Mouse (Mus musculus): ENCODE data around the gene 0610010K14Rik. TPM values are rescaled to one million over a fixed set of nuclear protein-coding genes. Genes with fewer than 3 reads are reported as not detected.

The 0610010K14Rik gene
- polyA plus RNA-seq, 1 experiment from 2014 or later: 245 TPM

- H3K4me1 ChIP-seq (ENCODE audit: control insufficient read depth, insufficient read depth, low read length): no peaks in the 10 kb centered on the region
- no peak overlapping the region for H3K4me3 ChIP-seq (ENCODE audit: low read depth, low read length)
- 84% methylated on average over 2 of the region's 2 CpGs for WGBS
- H3K36me3 ChIP-seq (ENCODE audit: control insufficient read depth, insufficient read depth, low read length): no peaks in the 10 kb centered on the region
- no peak overlapping the region for H3K4me2 ChIP-seq (ENCODE audit: low read length)
- DNase-seq (ENCODE audit: low spot score): no peak
- H3K27me3 ChIP-seq (replicated peaks; ENCODE audit: control insufficient read depth, insufficient read depth, low read length): no peaks in the 10 kb centered on the region
- ATAC-seq: no peak
- no peak overlapping the region for H3K27ac ChIP-seq (ENCODE audit: low read depth, low read length)
- no peak overlapping the region for H3K9ac ChIP-seq (ENCODE audit: low read length)
- H3K9me3 ChIP-seq (replicated peaks; ENCODE audit: control insufficient read depth, low read length): no peaks in the 10 kb centered on the region
Observed at GRCm38 (mm10) chr11:70206801-70207200, 30.9 kb downstream of the 0610010K14Rik start.

DNA sequence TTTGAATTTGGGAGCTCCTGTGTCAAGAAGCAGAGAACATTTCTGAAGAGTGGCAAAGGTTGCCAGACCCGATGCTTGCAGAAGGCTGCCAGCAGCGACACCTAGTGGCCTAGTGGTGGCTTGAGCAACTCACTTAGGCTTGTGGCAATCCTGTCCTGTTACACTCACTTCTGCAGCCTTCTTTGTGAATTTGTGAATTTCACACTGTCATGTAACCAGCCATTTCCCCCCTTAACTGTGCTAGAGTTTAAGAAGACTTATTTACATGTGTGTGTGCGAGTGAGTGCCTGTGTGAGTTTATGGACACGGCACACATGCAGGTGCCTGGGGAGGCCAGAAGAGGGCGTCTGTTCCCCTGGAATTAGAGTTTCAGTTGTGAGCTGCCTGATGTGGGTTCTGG is 36.0 kb downstream of the 0610010K14Rik start:
- H3K4me2 ChIP-seq (ENCODE audit: low read length): no peak overlapping the region
- no peaks in the 10 kb centered on the region for H3K36me3 ChIP-seq (ENCODE audit: control insufficient read depth, insufficient read depth, low read length)
- ATAC-seq (no peak), DNase-seq (ENCODE audit: low spot score) (peak; percentile 88)
- H3K27ac ChIP-seq (ENCODE audit: low read depth, low read length): no peak overlapping the region
- no peaks in the 10 kb centered on the region for H3K9me3 ChIP-seq (replicated peaks; ENCODE audit: control insufficient read depth, low read length)
- WGBS: 41% methylated on average over 5 of the region's 5 CpGs
- H3K9ac ChIP-seq (ENCODE audit: low read length): no peak overlapping the region
- no peaks in the 10 kb centered on the region for H3K4me1 ChIP-seq (ENCODE audit: control insufficient read depth, insufficient read depth, low read length)
- H3K4me3 ChIP-seq (ENCODE audit: low read depth, low read length): no peak overlapping the region
- no peaks in the 10 kb centered on the region for H3K27me3 ChIP-seq (replicated peaks; ENCODE audit: control insufficient read depth, insufficient read depth, low read length)

- DNase-seq (ENCODE audit: low spot score): no peak
Observed at GRCm38 (mm10) chr11:70200036-70200608, 37.6 kb downstream of the 0610010K14Rik start.

DNA sequence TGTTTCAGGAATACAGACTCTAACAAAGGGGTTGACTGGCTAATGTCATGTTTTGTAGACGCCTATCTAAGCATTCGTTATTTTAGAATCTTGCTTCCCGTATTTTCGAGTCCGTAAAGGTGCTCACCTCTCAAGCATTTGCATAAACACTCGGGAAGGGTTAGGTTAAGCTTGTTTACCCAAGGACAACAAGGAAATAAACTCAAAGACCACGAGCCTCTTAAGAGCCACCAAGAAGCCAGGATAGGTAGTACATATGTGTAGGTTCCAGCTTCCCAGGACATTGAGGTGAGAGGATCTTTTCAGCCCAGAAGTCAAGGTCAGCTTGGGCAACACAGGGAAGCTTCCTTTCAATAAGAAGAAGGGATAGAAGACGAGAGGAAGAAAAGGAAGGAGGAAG is 38.6 kb downstream of the 0610010K14Rik start:
- H3K27ac ChIP-seq (ENCODE audit: low read depth, low read length): no peak overlapping the region
- DNase-seq (ENCODE audit: low spot score) (no peak), ATAC-seq (no peak)
- no peaks in the 10 kb centered on the region for H3K4me1 ChIP-seq (ENCODE audit: control insufficient read depth, insufficient read depth, low read length)
- no peaks in the 10 kb centered on the region for H3K36me3 ChIP-seq (ENCODE audit: control insufficient read depth, insufficient read depth, low read length)
- H3K9me3 ChIP-seq (replicated peaks; ENCODE audit: control insufficient read depth, low read length): no peaks in the 10 kb centered on the region
- H3K9ac ChIP-seq (ENCODE audit: low read length): no peak overlapping the region
- no peaks in the 10 kb centered on the region for H3K27me3 ChIP-seq (replicated peaks; ENCODE audit: control insufficient read depth, insufficient read depth, low read length)
- H3K4me2 ChIP-seq (ENCODE audit: low read length): no peak overlapping the region
- WGBS: 84% methylated on average over 8 of the region's 8 CpGs
- H3K4me3 ChIP-seq (ENCODE audit: low read depth, low read length): no peak overlapping the region

More at GRCm38 (mm10) chr11:70200036-70200608, 37.6 kb downstream of the 0610010K14Rik start:
- Histone ChIP-seq H3K4me2 (ENCODE audit: low read length) (no peak overlapping the region), H3K4me3 (ENCODE audit: low read depth, low read length) (no peak overlapping the region), H3K36me3 (ENCODE audit: control insufficient read depth, insufficient read depth, low read length) (no peaks in the 10 kb centered on the region), H3K9ac (ENCODE audit: low read length) (no peak overlapping the region), H3K27ac (ENCODE audit: low read depth, low read length) (no peak overlapping the region), H3K4me1 (ENCODE audit: control insufficient read depth, insufficient read depth, low read length) (no peaks in the 10 kb centered on the region), H3K27me3 (replicated peaks; ENCODE audit: control insufficient read depth, insufficient read depth, low read length) (no peaks in the 10 kb centered on the region), H3K9me3 (replicated peaks; ENCODE audit: control insufficient read depth, low read length) (no peaks in the 10 kb centered on the region)
- ATAC-seq: no peak
- 83% methylated on average over 5 of the region's 5 CpGs for WGBS

GRCm38 (mm10) chr11:70198332-70198731 is 39.4 kb downstream of the 0610010K14Rik start:
- H3K4me2 ChIP-seq (ENCODE audit: low read length): no peak overlapping the region
- DNase-seq (ENCODE audit: low spot score) (no peak), ATAC-seq (no peak)
- 90% methylated on average over 3 of the region's 3 CpGs for WGBS
- H3K9me3 ChIP-seq (replicated peaks; ENCODE audit: control insufficient read depth, low read length): no peaks in the 10 kb centered on the region
- H3K4me1 ChIP-seq (ENCODE audit: control insufficient read depth, insufficient read depth, low read length): no peaks in the 10 kb centered on the region
- no peaks in the 10 kb centered on the region for H3K27me3 ChIP-seq (replicated peaks; ENCODE audit: control insufficient read depth, insufficient read depth, low read length)
- H3K36me3 ChIP-seq (ENCODE audit: control insufficient read depth, insufficient read depth, low read length): no peaks in the 10 kb centered on the region
- no peak overlapping the region for H3K27ac ChIP-seq (ENCODE audit: low read depth, low read length)
- no peak overlapping the region for H3K4me3 ChIP-seq (ENCODE audit: low read depth, low read length)
- no peak overlapping the region for H3K9ac ChIP-seq (ENCODE audit: low read length)

- ATAC-seq: no peak
- 67% methylated on average over 11 of the region's 11 CpGs for WGBS
Observed at GRCm38 (mm10) chr11:70193354-70194285, 44.1 kb downstream of the 0610010K14Rik start.

DNA sequence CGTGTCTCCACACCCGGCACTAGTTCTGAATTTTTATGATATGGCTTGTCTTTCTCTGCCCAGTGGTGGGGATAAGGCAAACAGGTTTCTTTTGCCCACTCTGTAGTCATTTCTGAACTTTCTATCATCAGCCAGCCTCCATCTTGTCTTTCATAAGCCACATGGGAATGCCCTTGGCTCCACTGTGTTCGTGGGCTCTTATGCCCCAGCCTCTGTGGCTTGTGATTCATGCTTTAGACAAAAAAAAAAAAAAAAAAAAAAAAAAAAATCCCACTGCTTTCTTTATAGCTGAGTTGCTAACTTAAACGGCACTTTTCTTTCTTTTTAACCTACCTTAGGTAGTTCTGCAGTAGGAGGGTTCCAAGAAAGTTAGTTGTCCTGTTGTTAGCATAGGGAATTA is 45.6 kb downstream of the 0610010K14Rik start:
- DNase-seq (ENCODE audit: low spot score): no peak
- H3K36me3 ChIP-seq (ENCODE audit: control insufficient read depth, insufficient read depth, low read length): no peaks in the 10 kb centered on the region
- no peak overlapping the region for H3K27ac ChIP-seq (ENCODE audit: low read depth, low read length)
- no peak overlapping the region for H3K4me2 ChIP-seq (ENCODE audit: low read length)
- no peaks in the 10 kb centered on the region for H3K4me1 ChIP-seq (ENCODE audit: control insufficient read depth, insufficient read depth, low read length)
- H3K9ac ChIP-seq (ENCODE audit: low read length): no peak overlapping the region
- no peaks in the 10 kb centered on the region for H3K9me3 ChIP-seq (replicated peaks; ENCODE audit: control insufficient read depth, low read length)
- 80% methylated on average over 4 of the region's 4 CpGs for WGBS
- H3K4me3 ChIP-seq (ENCODE audit: low read depth, low read length): no peak overlapping the region
- no peaks in the 10 kb centered on the region for H3K27me3 ChIP-seq (replicated peaks; ENCODE audit: control insufficient read depth, insufficient read depth, low read length)
- no peak for ATAC-seq

More at GRCm38 (mm10) chr11:70193354-70194285, 44.1 kb downstream of the 0610010K14Rik start:
- no peak overlapping the region for H3K9ac ChIP-seq (ENCODE audit: low read length)
- no peak overlapping the region for H3K4me2 ChIP-seq (ENCODE audit: low read length)
- no peak overlapping the region for H3K27ac ChIP-seq (ENCODE audit: low read depth, low read length)
- no peaks in the 10 kb centered on the region for H3K27me3 ChIP-seq (replicated peaks; ENCODE audit: control insufficient read depth, insufficient read depth, low read length)
- H3K36me3 ChIP-seq (ENCODE audit: control insufficient read depth, insufficient read depth, low read length): no peaks in the 10 kb centered on the region
- DNase-seq (ENCODE audit: low spot score): no peak
- H3K9me3 ChIP-seq (replicated peaks; ENCODE audit: control insufficient read depth, low read length): no peaks in the 10 kb centered on the region
- H3K4me1 ChIP-seq (ENCODE audit: control insufficient read depth, insufficient read depth, low read length): no peaks in the 10 kb centered on the region
- H3K4me3 ChIP-seq (ENCODE audit: low read depth, low read length): no peak overlapping the region

DNA sequence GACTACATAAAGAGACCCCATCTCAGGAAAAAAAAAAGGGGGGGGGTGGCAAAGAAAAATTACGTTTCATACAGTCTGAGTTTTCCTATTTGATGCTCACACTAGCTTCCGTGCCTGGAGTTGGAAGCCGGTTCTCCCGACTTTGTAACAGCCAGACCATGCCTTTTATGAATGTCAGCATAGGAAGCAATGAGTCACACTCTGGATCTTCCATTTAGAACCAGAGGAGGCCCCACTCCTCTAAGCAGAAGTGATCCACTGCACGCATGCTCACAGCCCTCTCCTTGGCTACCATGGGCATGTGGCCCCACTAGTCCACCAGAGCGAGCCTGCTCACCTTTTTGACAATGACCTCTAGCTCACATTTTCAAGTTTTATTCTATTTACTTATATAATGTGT is 46.5 kb downstream of the 0610010K14Rik start:
- H3K4me1 ChIP-seq (ENCODE audit: control insufficient read depth, insufficient read depth, low read length): no peaks in the 10 kb centered on the region
- H3K36me3 ChIP-seq (ENCODE audit: control insufficient read depth, insufficient read depth, low read length): no peaks in the 10 kb centered on the region
- no peak overlapping the region for H3K4me3 ChIP-seq (ENCODE audit: low read depth, low read length)
- no peak overlapping the region for H3K4me2 ChIP-seq (ENCODE audit: low read length)
- H3K9ac ChIP-seq (ENCODE audit: low read length): no peak overlapping the region
- H3K9me3 ChIP-seq (replicated peaks; ENCODE audit: control insufficient read depth, low read length): no peaks in the 10 kb centered on the region
- ATAC-seq (no peak), DNase-seq (ENCODE audit: low spot score) (no peak)
- 85% methylated on average over 6 of the region's 6 CpGs for WGBS
- H3K27me3 ChIP-seq (replicated peaks; ENCODE audit: control insufficient read depth, insufficient read depth, low read length): no peaks in the 10 kb centered on the region
- H3K27ac ChIP-seq (ENCODE audit: low read depth, low read length): no peak overlapping the region
